Mouse (Mus musculus): ENCODE data around the gene Tiam2. TPM values are rescaled to one million over a fixed set of nuclear protein-coding genes. Genes with fewer than 3 reads are reported as not detected.

The Tiam2 gene
- total RNA-seq, 1 experiment, result 3.1 TPM

- no peak overlapping the region for H3K9ac ChIP-seq (ENCODE audit: insufficient read depth, low read depth, low read length, poor library complexity, severe bottlenecking)
- peak overlapping the region in 1 of 2 experiments; percentile 88; a peak in 1 of 4 replicates for H3K4me3 ChIP-seq (ENCODE audit: insufficient read depth in 1 of 2, low read depth in 1 of 2, low read length in 2 of 2, poor library complexity in 1 of 2, severe bottlenecking in 1 of 2)
Observed at GRCm38 (mm10) chr17:3556251-3556650, 229.9 kb downstream of the Tiam2 start.

GRCm38 (mm10) chr17:3557331-3558311, 231.2 kb downstream of the Tiam2 start, which contains the start of gene Tfb1m:
TSS of gene Tfb1m (minus strand) at chr17:3557781.
- Histone ChIP-seq H3K9me3 (ENCODE audit: control insufficient read depth, insufficient read depth, low read depth, low read length) (no peaks in the 10 kb centered on the region), H3K4me3 (ENCODE audit: insufficient read depth in 1 of 2, low read depth in 1 of 2, low read length in 2 of 2, poor library complexity in 1 of 2, severe bottlenecking in 1 of 2) (peak within 1 kb of the TSS; percentile 88 to 89), H3K27ac (ENCODE audit: insufficient read depth, low read depth, low read length, poor library complexity, severe bottlenecking) (peak within 1 kb of the TSS; percentile 68), H3K9ac (ENCODE audit: insufficient read depth, low read depth, low read length, poor library complexity, severe bottlenecking) (peak within 1 kb of the TSS; percentile 90), H3K4me1 (ENCODE audit: control insufficient read depth in 2 of 2, insufficient read depth in 2 of 2, low read length in 2 of 2, poor library complexity in 1 of 2) (peaks cover 0 to 10% of the 10 kb centered on the region in 2 experiments; a peak in 3 of 4 replicates), H3K36me3 (ENCODE audit: control insufficient read depth, insufficient read depth, low read length, poor library complexity, severe bottlenecking) (peaks cover 2% of the 10 kb centered on the region)
- in situ Hi-C loops (cut with MboI; ENCODE audit: low sequenced_read_pairs in 2 of 2, unreplicated experiment in 2 of 2), result no loop called here
- TF ChIP-seq ZNF384 (IDR thresholded peaks at IDR 0.05; ENCODE audit: low read depth, low read length), result no peak
- peak; percentile 6; the same call in 1 of the 2 replicates for TF ChIP-seq MAFK (IDR thresholded peaks at IDR 0.05; ENCODE audit: insufficient read depth, low read depth, low read length)
- TF ChIP-seq ZC3H11A (IDR thresholded peaks at IDR 0.05; ENCODE audit: borderline replicate concordance, low read depth, low read length), result no peak
- TF ChIP-seq CHD2 (IDR thresholded peaks at IDR 0.05; ENCODE audit: low read depth, low read length), result 0 out of 2 replicates have a peak, but pooled peaks have one; percentile 17
- TF ChIP-seq HCFC1 (IDR thresholded peaks at IDR 0.05; ENCODE audit: borderline replicate concordance, insufficient read depth, low read length), result peak; percentile 26; the same call in 1 of the 2 replicates
- DNase-seq (ENCODE audit: low read depth, low spot score), result peak; percentile 99

More at GRCm38 (mm10) chr17:3556251-3556650, 229.9 kb downstream of the Tiam2 start:
- TF ChIP-seq CHD2 (IDR thresholded peaks at IDR 0.05; ENCODE audit: low read depth, low read length) (no peak), ZC3H11A (IDR thresholded peaks at IDR 0.05; ENCODE audit: borderline replicate concordance, low read depth, low read length) (no peak), MAFK (IDR thresholded peaks at IDR 0.05; ENCODE audit: insufficient read depth, low read depth, low read length) (no peak), HCFC1 (IDR thresholded peaks at IDR 0.05; ENCODE audit: borderline replicate concordance, insufficient read depth, low read length) (no peak), ZNF384 (IDR thresholded peaks at IDR 0.05; ENCODE audit: low read depth, low read length) (no peak)
- DNase-seq (ENCODE audit: low read depth, low spot score), result no peak
- Histone ChIP-seq H3K4me1 (ENCODE audit: control insufficient read depth in 2 of 2, insufficient read depth in 2 of 2, low read length in 2 of 2, poor library complexity in 1 of 2) (peaks cover 0 to 14% of the 10 kb centered on the region in 2 experiments; a peak in 3 of 4 replicates), H3K9me3 (ENCODE audit: control insufficient read depth, insufficient read depth, low read depth, low read length) (no peaks in the 10 kb centered on the region), H3K27ac (ENCODE audit: insufficient read depth, low read depth, low read length, poor library complexity, severe bottlenecking) (no peak overlapping the region), H3K36me3 (ENCODE audit: control insufficient read depth, insufficient read depth, low read length, poor library complexity, severe bottlenecking) (peaks cover 2% of the 10 kb centered on the region)
- in situ Hi-C loops (cut with MboI; ENCODE audit: low sequenced_read_pairs in 2 of 2, unreplicated experiment in 2 of 2), result no loop called here

- in situ Hi-C loops (cut with MboI; ENCODE audit: low sequenced_read_pairs in 2 of 2, unreplicated experiment in 2 of 2), result no loop called here
- Histone ChIP-seq H3K36me3 (ENCODE audit: control insufficient read depth, insufficient read depth, low read length, poor library complexity, severe bottlenecking) (peaks cover 2% of the 10 kb centered on the region), H3K27ac (ENCODE audit: insufficient read depth, low read depth, low read length, poor library complexity, severe bottlenecking) (no peak overlapping the region), H3K4me3 (ENCODE audit: insufficient read depth in 1 of 2, low read depth in 1 of 2, low read length in 2 of 2, poor library complexity in 1 of 2, severe bottlenecking in 1 of 2) (peak overlapping the region; percentile 22 to 88; a peak in 3 of 4 replicates), H3K9me3 (ENCODE audit: control insufficient read depth, insufficient read depth, low read depth, low read length) (no peaks in the 10 kb centered on the region), H3K4me1 (ENCODE audit: control insufficient read depth in 2 of 2, insufficient read depth in 2 of 2, low read length in 2 of 2, poor library complexity in 1 of 2) (peaks cover 0 to 10% of the 10 kb centered on the region in 2 experiments; a peak in 3 of 4 replicates), H3K9ac (ENCODE audit: insufficient read depth, low read depth, low read length, poor library complexity, severe bottlenecking) (no peak overlapping the region)
- no peak for DNase-seq (ENCODE audit: low read depth, low spot score)
- no peak for TF ChIP-seq ZC3H11A (IDR thresholded peaks at IDR 0.05; ENCODE audit: borderline replicate concordance, low read depth, low read length)
- no peak for TF ChIP-seq MAFK (IDR thresholded peaks at IDR 0.05; ENCODE audit: insufficient read depth, low read depth, low read length)
- TF ChIP-seq HCFC1 (IDR thresholded peaks at IDR 0.05; ENCODE audit: borderline replicate concordance, insufficient read depth, low read length), result no peak
- no peak for TF ChIP-seq ZNF384 (IDR thresholded peaks at IDR 0.05; ENCODE audit: low read depth, low read length)
- TF ChIP-seq CHD2 (IDR thresholded peaks at IDR 0.05; ENCODE audit: low read depth, low read length), result no peak
Observed at GRCm38 (mm10) chr17:3558356-3558870, 232.0 kb downstream of the Tiam2 start.

DNA sequence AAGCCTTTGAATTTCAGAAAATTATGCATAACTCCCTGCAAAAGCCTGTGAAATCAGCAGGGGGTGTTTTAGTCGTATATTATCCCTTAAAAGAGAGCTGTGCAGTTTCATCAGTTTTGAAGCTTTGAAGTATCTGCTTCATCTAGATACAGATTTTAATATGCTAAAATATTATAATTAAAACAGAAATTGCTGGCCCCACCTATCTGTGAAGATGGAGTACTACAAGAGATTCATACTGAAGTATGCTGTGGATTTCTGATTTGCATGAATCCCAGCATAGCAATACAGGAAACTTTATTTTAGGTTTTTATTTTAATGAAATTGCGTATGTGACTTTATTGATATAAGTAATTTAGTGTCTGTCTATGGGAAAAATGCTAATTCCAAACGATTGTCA, 234.2 kb downstream of the Tiam2 start:
- Histone ChIP-seq H3K4me1 (ENCODE audit: control insufficient read depth in 2 of 2, insufficient read depth in 2 of 2, low read length in 2 of 2, poor library complexity in 1 of 2) (peaks cover 0 to 10% of the 10 kb centered on the region in 2 experiments; a peak in 2 of 4 replicates), H3K9ac (ENCODE audit: insufficient read depth, low read depth, low read length, poor library complexity, severe bottlenecking) (no peak overlapping the region), H3K36me3 (ENCODE audit: control insufficient read depth, insufficient read depth, low read length, poor library complexity, severe bottlenecking) (no peaks in the 10 kb centered on the region), H3K9me3 (ENCODE audit: control insufficient read depth, insufficient read depth, low read depth, low read length) (no peaks in the 10 kb centered on the region), H3K27ac (ENCODE audit: insufficient read depth, low read depth, low read length, poor library complexity, severe bottlenecking) (no peak overlapping the region), H3K4me3 (ENCODE audit: insufficient read depth in 1 of 2, low read depth in 1 of 2, low read length in 2 of 2, poor library complexity in 1 of 2, severe bottlenecking in 1 of 2) (no peak overlapping the region)
- no peak for TF ChIP-seq ZNF384 (IDR thresholded peaks at IDR 0.05; ENCODE audit: low read depth, low read length)
- no peak for TF ChIP-seq HCFC1 (IDR thresholded peaks at IDR 0.05; ENCODE audit: borderline replicate concordance, insufficient read depth, low read length)
- TF ChIP-seq MAFK (IDR thresholded peaks at IDR 0.05; ENCODE audit: insufficient read depth, low read depth, low read length), result no peak
- TF ChIP-seq ZC3H11A (IDR thresholded peaks at IDR 0.05; ENCODE audit: borderline replicate concordance, low read depth, low read length), result no peak
- TF ChIP-seq CHD2 (IDR thresholded peaks at IDR 0.05; ENCODE audit: low read depth, low read length), result no peak
- DNase-seq (ENCODE audit: low read depth, low spot score), result no peak
- in situ Hi-C loops (cut with MboI; ENCODE audit: low sequenced_read_pairs in 2 of 2, unreplicated experiment in 2 of 2), result no loop called here

All from ES-E14 (cell line).